Mouse (Mus musculus): Measurements from ENCODE around the gene Mmp9. TPM values are rescaled to one million over a fixed set of nuclear protein-coding genes. Genes with fewer than 3 reads are reported as not detected.

The Mmp9 gene
- polyA plus RNA-seq, 1 experiment from 2014 or later = 33.2 TPM

- peak overlapping the region; percentile 63 for H3K4me3 ChIP-seq (replicated peaks; ENCODE audit: low read length)
- peak; percentile 71 for DNase-seq (ENCODE audit: low spot score)
- H3K27ac ChIP-seq = peak overlapping the region; percentile 91
- peak overlapping the region; percentile 57 for H3K4me2 ChIP-seq (replicated peaks)
- H3K9ac ChIP-seq = peak overlapping the region; percentile 80
- WGBS = under 1% methylated on average over 28 of the region's 29 CpGs
- ATAC-seq (ENCODE audit: low FRiP score) = peak; percentile 31; the same call in 1 of the 2 replicates
- H3K36me3 ChIP-seq (replicated peaks; ENCODE audit: control insufficient read depth, insufficient read depth) = no peaks in the 10 kb centered on the region
- peaks cover 52% of the 10 kb centered on the region for H3K4me1 ChIP-seq (replicated peaks; ENCODE audit: control insufficient read depth, insufficient read depth, low read length)
- no peaks in the 10 kb centered on the region for H3K9me3 ChIP-seq (ENCODE audit: control insufficient read depth, low read length)
- peaks cover 25% of the 10 kb centered on the region for H3K27me3 ChIP-seq (ENCODE audit: control insufficient read depth, insufficient read depth, low read length)
Observed at GRCm38 (mm10) chr2:164968451-164968851, 27.9 kb downstream of the Mmp9 start.

DNA sequence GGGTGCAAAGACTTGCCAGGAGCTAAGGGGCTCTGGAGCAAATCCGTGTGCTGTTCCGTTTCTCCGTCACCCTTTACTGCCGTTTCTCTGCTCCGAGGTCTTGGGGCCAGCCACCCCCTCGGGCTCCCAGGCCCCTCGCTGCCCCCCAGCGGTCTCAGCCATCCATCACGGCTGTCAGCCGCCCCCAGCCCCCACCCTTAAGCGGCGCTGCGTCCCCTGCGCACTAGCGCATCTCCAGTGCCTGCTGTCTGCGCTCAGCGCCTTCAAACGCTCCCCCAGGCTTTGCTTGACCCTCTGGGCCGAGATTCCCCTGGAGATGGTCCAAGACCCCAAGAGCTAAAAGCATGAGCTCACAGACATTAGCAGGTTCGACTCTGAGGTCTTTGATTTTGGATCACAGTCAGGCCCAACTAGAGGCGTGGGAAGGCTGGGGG is 28.8 kb downstream of the Mmp9 start:
- Histone ChIP-seq H3K27me3 (ENCODE audit: control insufficient read depth, insufficient read depth, low read length) (peaks cover 25% of the 10 kb centered on the region), H3K4me1 (replicated peaks; ENCODE audit: control insufficient read depth, insufficient read depth, low read length) (peaks cover 44% of the 10 kb centered on the region), H3K9ac (peak overlapping the region; percentile 80), H3K4me3 (replicated peaks; ENCODE audit: low read length) (peak overlapping the region; percentile 63), H3K9me3 (ENCODE audit: control insufficient read depth, low read length) (no peaks in the 10 kb centered on the region), H3K4me2 (replicated peaks) (peak overlapping the region; percentile 57), H3K27ac (peak overlapping the region; percentile 91), H3K36me3 (replicated peaks; ENCODE audit: control insufficient read depth, insufficient read depth) (no peaks in the 10 kb centered on the region)
- no peak for ATAC-seq (ENCODE audit: low FRiP score)
- DNase-seq (ENCODE audit: low spot score) = no peak
- 1% methylated on average over 21 of the region's 21 CpGs for WGBS

DNA sequence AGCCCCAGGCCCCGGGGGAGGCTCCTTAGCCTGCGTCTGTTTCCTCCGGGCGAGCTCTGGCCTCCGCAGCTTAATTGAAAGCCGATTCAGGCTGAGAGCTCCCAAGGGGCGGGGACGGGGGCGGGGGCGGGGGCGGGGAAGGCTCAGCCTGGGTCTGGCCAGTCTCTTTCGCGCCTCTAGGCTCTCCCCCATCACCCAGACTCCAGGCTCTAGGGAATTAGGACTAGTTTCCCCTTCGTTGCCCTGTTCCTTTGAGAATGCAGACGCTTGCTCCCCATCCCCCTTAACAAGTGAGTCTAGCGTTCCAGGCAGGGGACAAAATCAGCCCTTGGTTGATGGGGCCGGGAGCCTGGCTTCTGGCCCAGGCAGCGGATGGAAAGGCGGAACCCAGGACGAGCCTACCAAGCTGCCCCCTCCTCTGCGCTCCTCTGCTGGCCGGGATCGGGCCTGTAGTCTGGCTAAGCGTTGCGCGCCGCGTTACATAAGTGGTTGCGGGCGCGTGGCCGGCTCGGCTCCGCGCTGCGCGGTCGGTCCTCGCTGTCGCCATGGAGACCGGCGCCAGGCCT is 30.1 kb downstream of the Mmp9 start:
- peaks cover 31% of the 10 kb centered on the region for H3K4me1 ChIP-seq (replicated peaks; ENCODE audit: control insufficient read depth, insufficient read depth, low read length)
- ATAC-seq (ENCODE audit: low FRiP score) (peak; percentile 34; the same call in 1 of the 2 replicates), DNase-seq (ENCODE audit: low spot score) (peak; percentile 54)
- peak overlapping the region; percentile 5; the same call in 1 of the 2 replicates for H3K27ac ChIP-seq
- H3K36me3 ChIP-seq (replicated peaks; ENCODE audit: control insufficient read depth, insufficient read depth) = no peaks in the 10 kb centered on the region
- peak overlapping the region; percentile 80 for H3K9ac ChIP-seq
- peaks cover 25% of the 10 kb centered on the region for H3K27me3 ChIP-seq (ENCODE audit: control insufficient read depth, insufficient read depth, low read length)
- H3K4me2 ChIP-seq (replicated peaks) = peak overlapping the region; percentile 57
- no peaks in the 10 kb centered on the region for H3K9me3 ChIP-seq (ENCODE audit: control insufficient read depth, low read length)
- H3K4me3 ChIP-seq (replicated peaks; ENCODE audit: low read length) = peak overlapping the region; percentile 63
- WGBS = 0% methylated on average over 42 of the region's 42 CpGs

GRCm38 (mm10) chr2:164972646-164973045 is 32.1 kb downstream of the Mmp9 start:
- no peak for ATAC-seq (ENCODE audit: low FRiP score)
- H3K9me3 ChIP-seq (ENCODE audit: control insufficient read depth, low read length) = no peaks in the 10 kb centered on the region
- H3K4me3 ChIP-seq (replicated peaks; ENCODE audit: low read length) = no peak overlapping the region
- WGBS = 70% methylated on average over 5 of the region's 5 CpGs
- no peak overlapping the region for H3K4me2 ChIP-seq (replicated peaks)
- H3K36me3 ChIP-seq (replicated peaks; ENCODE audit: control insufficient read depth, insufficient read depth) = no peaks in the 10 kb centered on the region
- H3K4me1 ChIP-seq (replicated peaks; ENCODE audit: control insufficient read depth, insufficient read depth, low read length) = peaks cover 27% of the 10 kb centered on the region
- H3K27me3 ChIP-seq (ENCODE audit: control insufficient read depth, insufficient read depth, low read length) = peaks cover 10% of the 10 kb centered on the region; the same call in 1 of the 2 replicates
- DNase-seq (ENCODE audit: low spot score) = no peak
- no peak overlapping the region for H3K9ac ChIP-seq
- H3K27ac ChIP-seq = no peak overlapping the region

DNA sequence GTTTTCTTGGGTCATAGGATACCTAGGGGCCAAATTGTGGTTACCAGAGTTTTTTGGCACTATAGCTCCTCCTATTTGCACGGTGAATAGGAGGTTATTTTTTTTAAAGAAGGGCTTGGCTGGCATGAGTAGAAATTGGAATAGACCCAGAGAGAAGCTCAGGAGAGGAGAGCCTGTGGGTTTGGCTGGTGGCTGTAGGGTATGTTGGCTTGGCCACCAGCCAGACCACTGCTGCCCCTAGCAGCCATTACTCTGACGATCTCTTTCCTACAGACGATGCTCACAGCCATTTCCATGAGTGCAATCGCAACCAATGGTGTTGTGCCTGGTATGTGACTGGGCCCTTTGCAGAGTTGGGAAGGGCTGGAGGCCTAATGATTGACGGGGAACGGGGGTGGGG is 35.0 kb downstream of the Mmp9 start:
- ATAC-seq (ENCODE audit: low FRiP score) = no peak
- 68% methylated on average over 6 of the region's 6 CpGs for WGBS
- Histone ChIP-seq H3K4me2 (replicated peaks) (no peak overlapping the region), H3K27ac (no peak overlapping the region), H3K27me3 (ENCODE audit: control insufficient read depth, insufficient read depth, low read length) (no peaks in the 10 kb centered on the region), H3K9me3 (ENCODE audit: control insufficient read depth, low read length) (no peaks in the 10 kb centered on the region), H3K4me1 (replicated peaks; ENCODE audit: control insufficient read depth, insufficient read depth, low read length) (peaks cover 12% of the 10 kb centered on the region), H3K9ac (no peak overlapping the region), H3K4me3 (replicated peaks; ENCODE audit: low read length) (no peak overlapping the region), H3K36me3 (replicated peaks; ENCODE audit: control insufficient read depth, insufficient read depth) (peaks cover 12% of the 10 kb centered on the region)
- no peak for DNase-seq (ENCODE audit: low spot score)

GRCm38 (mm10) chr2:164979749-164980148 is 39.2 kb downstream of the Mmp9 start:
- no peak overlapping the region for H3K27ac ChIP-seq
- no peak for DNase-seq (ENCODE audit: low spot score)
- WGBS = 24% methylated on average over 7 of the region's 7 CpGs

GRCm38 (mm10) chr2:164985962-164986361 is 45.4 kb downstream of the Mmp9 start:
- no peak overlapping the region for H3K9ac ChIP-seq
- H3K36me3 ChIP-seq (replicated peaks; ENCODE audit: control insufficient read depth, insufficient read depth) = peaks cover 45% of the 10 kb centered on the region
- WGBS = 80% methylated on average over 6 of the region's 6 CpGs
- no peak overlapping the region for H3K27ac ChIP-seq
- no peak overlapping the region for H3K4me3 ChIP-seq (replicated peaks; ENCODE audit: low read length)
- no peaks in the 10 kb centered on the region for H3K9me3 ChIP-seq (ENCODE audit: control insufficient read depth, low read length)
- ATAC-seq (ENCODE audit: low FRiP score) (no peak), DNase-seq (ENCODE audit: low spot score) (no peak)
- H3K4me2 ChIP-seq (replicated peaks) = no peak overlapping the region
- no peaks in the 10 kb centered on the region for H3K27me3 ChIP-seq (ENCODE audit: control insufficient read depth, insufficient read depth, low read length)
- H3K4me1 ChIP-seq (replicated peaks; ENCODE audit: control insufficient read depth, insufficient read depth, low read length) = no peaks in the 10 kb centered on the region

More at GRCm38 (mm10) chr2:164979749-164980148, 39.2 kb downstream of the Mmp9 start:
- Histone ChIP-seq H3K36me3 (replicated peaks; ENCODE audit: control insufficient read depth, insufficient read depth) (peaks cover 34% of the 10 kb centered on the region), H3K9ac (no peak overlapping the region), H3K9me3 (ENCODE audit: control insufficient read depth, low read length) (no peaks in the 10 kb centered on the region), H3K4me3 (replicated peaks; ENCODE audit: low read length) (no peak overlapping the region), H3K4me1 (replicated peaks; ENCODE audit: control insufficient read depth, insufficient read depth, low read length) (no peaks in the 10 kb centered on the region), H3K4me2 (replicated peaks) (no peak overlapping the region), H3K27me3 (ENCODE audit: control insufficient read depth, insufficient read depth, low read length) (no peaks in the 10 kb centered on the region)
- ATAC-seq (ENCODE audit: low FRiP score) = no peak

DNA sequence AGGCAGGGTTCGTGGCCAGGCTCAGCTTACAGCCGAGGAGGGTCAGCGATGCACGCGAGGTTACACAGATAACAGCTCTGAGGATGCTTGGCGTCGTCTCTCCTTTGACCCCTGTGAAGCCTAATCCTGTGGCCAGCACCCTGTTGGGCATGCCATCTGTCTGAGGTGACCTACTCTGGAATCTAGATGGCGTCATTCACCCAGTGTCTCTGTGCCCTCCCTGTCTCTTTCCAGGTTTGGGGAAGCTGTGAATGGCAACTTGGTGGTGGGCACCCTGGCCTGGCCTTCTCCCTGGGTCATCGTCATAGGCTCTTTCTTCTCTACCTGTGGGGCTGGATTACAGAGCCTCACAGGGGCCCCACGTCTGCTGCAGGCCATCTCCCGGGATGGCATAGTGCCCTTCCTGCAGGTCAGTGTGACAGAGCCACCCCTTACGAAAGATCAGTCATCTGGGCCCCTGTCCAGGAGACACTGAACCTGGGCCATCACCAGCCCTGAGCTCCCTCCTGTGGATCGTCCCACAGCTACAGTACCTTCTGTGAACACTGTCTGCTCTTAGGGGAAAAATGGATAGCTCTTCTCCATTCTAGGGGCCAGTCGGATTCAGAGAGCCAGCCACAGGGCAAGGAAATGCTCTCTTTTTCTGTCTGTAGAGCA is 45.9 kb downstream of the Mmp9 start:
- H3K27me3 ChIP-seq (ENCODE audit: control insufficient read depth, insufficient read depth, low read length) = no peaks in the 10 kb centered on the region
- H3K4me2 ChIP-seq (replicated peaks) = no peak overlapping the region
- WGBS = 80% methylated on average over 14 of the region's 14 CpGs
- H3K9ac ChIP-seq = no peak overlapping the region
- H3K4me3 ChIP-seq (replicated peaks; ENCODE audit: low read length) = no peak overlapping the region
- H3K36me3 ChIP-seq (replicated peaks; ENCODE audit: control insufficient read depth, insufficient read depth) = peaks cover 43% of the 10 kb centered on the region
- ATAC-seq (ENCODE audit: low FRiP score) (no peak), DNase-seq (ENCODE audit: low spot score) (no peak)
- H3K4me1 ChIP-seq (replicated peaks; ENCODE audit: control insufficient read depth, insufficient read depth, low read length) = no peaks in the 10 kb centered on the region
- no peaks in the 10 kb centered on the region for H3K9me3 ChIP-seq (ENCODE audit: control insufficient read depth, low read length)
- no peak overlapping the region for H3K27ac ChIP-seq

DNA sequence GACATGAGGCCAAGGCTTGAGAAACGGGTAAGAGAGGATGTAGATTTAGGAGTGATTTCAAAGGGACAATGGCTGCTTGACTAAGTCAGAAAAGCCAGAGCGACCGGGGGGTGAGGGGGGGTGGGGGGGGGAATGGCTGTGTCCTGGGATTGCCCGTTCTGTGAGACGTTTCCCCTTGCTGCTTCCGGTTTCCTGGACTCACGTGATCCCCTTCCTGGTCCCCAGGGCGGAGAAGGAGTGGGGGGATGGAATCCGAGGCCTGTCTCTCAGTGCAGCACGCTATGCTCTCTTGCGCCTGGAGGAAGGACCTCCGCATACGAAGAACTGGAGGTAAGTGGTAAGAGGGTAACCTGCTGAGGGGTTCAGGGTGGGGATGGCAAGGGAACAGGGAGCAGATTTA is 48.2 kb downstream of the Mmp9 start:
- no peak for DNase-seq (ENCODE audit: low spot score)
- ATAC-seq (ENCODE audit: low FRiP score) = no peak
- WGBS = 55% methylated on average over 13 of the region's 13 CpGs
- Histone ChIP-seq H3K36me3 (replicated peaks; ENCODE audit: control insufficient read depth, insufficient read depth) (peaks cover 31% of the 10 kb centered on the region), H3K9me3 (ENCODE audit: control insufficient read depth, low read length) (no peaks in the 10 kb centered on the region), H3K4me2 (replicated peaks) (no peak overlapping the region), H3K4me1 (replicated peaks; ENCODE audit: control insufficient read depth, insufficient read depth, low read length) (no peaks in the 10 kb centered on the region), H3K27me3 (ENCODE audit: control insufficient read depth, insufficient read depth, low read length) (no peaks in the 10 kb centered on the region), H3K27ac (no peak overlapping the region), H3K4me3 (replicated peaks; ENCODE audit: low read length) (no peak overlapping the region), H3K9ac (no peak overlapping the region)

Data from hindbrain, embryonic 14.5 days (tissue).